Mouse (Mus musculus) thymus, adult 2 months (tissue): ENCODE measurements around the gene Smad5. TPM values are rescaled to one million over a fixed set of nuclear protein-coding genes. Genes with fewer than 3 reads are reported as not detected.

Experiments used
- DNase-seq: peaks from one replicate; pipeline ENCODE4 v3.0.0; 2021
- H3K27ac ChIP-seq: fragments of 200-500 bp; 2 replicates; pipeline ENCODE4 v1.5.1; 2012; ENCODE audit warnings: low read length, control low read depth; ENCODE audit not compliant: control insufficient read depth, insufficient read depth
- H3K27me3 ChIP-seq: fragments of 200-500 bp; 2 replicates; pipeline ENCODE4 v1.6.1; 2012; ENCODE audit warnings: mild to moderate bottlenecking, low read length, moderate library complexity, mixed read lengths; ENCODE audit not compliant: control insufficient read depth, insufficient read depth
- H3K36me3 ChIP-seq: fragments of 200-500 bp; 2 replicates; pipeline ENCODE4 v1.6.1; 2012; ENCODE audit warnings: mild to moderate bottlenecking, low read length, moderate library complexity; ENCODE audit not compliant: control insufficient read depth, insufficient read depth
- H3K4me1 ChIP-seq: fragments of 200-500 bp; replicated peaks from 2 replicates; pipeline ENCODE4 v1.6.1; 2012; ENCODE audit warnings: low read length; ENCODE audit not compliant: control insufficient read depth, insufficient read depth
- H3K4me3 ChIP-seq: fragments of 200-500 bp; 2 replicates; pipeline ENCODE4 v1.5.1; 2012; ENCODE audit warnings: mild to moderate bottlenecking, low read length, control low read depth, moderate library complexity; ENCODE audit not compliant: control insufficient read depth, insufficient read depth
- CTCF ChIP-seq: fragments of 200-500 bp; IDR thresholded peaks from 2 replicates; pipeline ENCODE4 v1.5.1; 2012; ENCODE audit warnings: mild to moderate bottlenecking, control low read depth, low read length, moderate library complexity, borderline replicate concordance; ENCODE audit not compliant: control insufficient read depth, poor library complexity, insufficient read depth; ENCODE audit errors: extremely low read depth
- POLR2A ChIP-seq: fragments of 200-500 bp; IDR thresholded peaks from 2 replicates; pipeline ENCODE4 v1.6.1; 2012; ENCODE audit warnings: mild to moderate bottlenecking, low read length, control low read depth, moderate library complexity; ENCODE audit not compliant: control insufficient read depth, poor library complexity, insufficient read depth; ENCODE audit errors: extremely low read depth
- WGBS: fragments of 180-500 bp; shearing (Covaris S2); methylation state at CpG from one replicate; pipeline ENCODE4 v1.1.7; 2018; 5-methylcytosine and 5-hydroxymethylcytosine counted together
- polyA plus RNA-seq: library from polyadenylated mRNA; depleted of rRNA; stranded (reverse); fragments of >200 nt; gene quantifications from 2 replicates; pipeline ENCODE4 v1.2.3, GENCODE M21; 2012

Gene Smad5
- polyA plus RNA-seq, 1 experiment: 45.6 TPM

DNA sequence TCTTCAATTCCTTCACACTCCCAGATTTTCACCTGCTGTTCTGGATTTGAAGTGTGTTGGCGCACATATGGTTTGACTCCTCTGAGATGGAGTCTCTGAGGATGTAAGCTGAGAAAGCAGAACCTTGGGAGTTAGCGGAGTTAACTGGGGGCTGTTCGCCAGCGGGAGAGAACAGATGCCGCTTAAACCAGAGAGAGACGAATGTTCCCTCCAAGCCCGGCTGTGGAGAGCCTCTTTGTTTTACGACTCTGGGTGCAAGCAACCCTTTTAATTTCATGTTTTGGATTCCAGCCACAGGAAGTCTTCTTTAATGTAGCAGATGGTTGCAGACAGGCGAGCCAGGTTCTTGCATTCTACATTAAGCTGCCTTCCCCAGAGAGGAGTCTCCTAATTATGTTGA is 4.4 kb upstream of the Smad5 start:
- Histone ChIP-seq H3K27me3 (no peaks in the 10 kb centered on the region), H3K36me3 (no peaks in the 10 kb centered on the region), H3K4me3 (no peak overlapping the region), H3K4me1 (peaks cover 7% of the 10 kb centered on the region), H3K27ac (no peak overlapping the region)
- WGBS: 12% methylated on average over 9 of the region's 9 CpGs
- DNase-seq: no peak
- TF ChIP-seq POLR2A: no peak
- TF ChIP-seq CTCF: no peak

DNA sequence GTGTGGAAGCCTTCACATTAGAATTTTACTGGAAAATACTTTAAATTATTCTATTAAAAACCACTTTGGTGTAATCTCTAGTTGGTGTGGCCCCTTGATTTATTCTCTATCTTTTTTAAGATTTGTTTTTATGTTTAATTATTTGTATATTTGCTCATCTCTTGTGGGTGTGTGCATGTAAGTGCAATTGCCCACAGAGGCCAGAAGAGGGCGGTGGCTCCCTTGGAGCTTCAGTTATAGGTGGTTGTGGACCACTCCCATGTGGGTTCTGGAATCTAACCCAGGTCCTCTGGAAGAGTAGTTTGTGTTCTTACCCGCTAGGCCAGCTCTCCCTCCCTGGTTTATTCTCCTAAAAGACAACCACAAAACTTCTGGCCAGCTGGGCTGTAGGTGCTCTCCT is 3.4 kb upstream of the Smad5 start:
- 95% methylated on average over 2 of the region's 2 CpGs for WGBS
- TF ChIP-seq CTCF (no peak), POLR2A (no peak)

DNA sequence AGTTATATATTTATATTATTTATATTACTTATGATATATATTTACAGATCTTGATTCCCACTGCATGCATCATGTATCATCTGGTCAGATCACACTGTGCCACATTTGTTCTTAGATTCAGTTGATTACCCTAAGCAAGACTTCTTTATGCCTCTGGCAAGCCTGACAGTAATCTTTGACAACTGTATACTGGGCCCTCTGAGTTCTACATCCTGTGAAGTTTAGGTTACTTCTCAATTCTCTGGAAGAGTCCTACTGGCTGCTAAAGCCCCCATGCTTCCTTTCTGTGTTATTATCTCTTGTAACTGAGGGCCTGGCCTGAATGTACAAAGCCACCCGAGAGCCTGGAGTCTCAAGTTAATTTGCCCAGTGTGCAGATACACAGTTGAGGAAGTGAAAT is 1.8 kb upstream of the Smad5 start:
- H3K27ac ChIP-seq: no peak overlapping the region
- TF ChIP-seq CTCF (no peak), POLR2A (no peak)
- no peak overlapping the region for H3K4me3 ChIP-seq
- no peaks in the 10 kb centered on the region for H3K27me3 ChIP-seq
- no peaks in the 10 kb centered on the region for H3K36me3 ChIP-seq
- peaks cover 19% of the 10 kb centered on the region for H3K4me1 ChIP-seq
- no peak for DNase-seq
- 91% methylated on average over 1 of the region's 1 CpGs for WGBS

More for the DNA sequence above, 3.4 kb upstream of the Smad5 start:
- no peak overlapping the region for H3K27ac ChIP-seq
- peaks cover 9% of the 10 kb centered on the region for H3K4me1 ChIP-seq
- no peaks in the 10 kb centered on the region for H3K27me3 ChIP-seq
- H3K36me3 ChIP-seq: no peaks in the 10 kb centered on the region
- no peak overlapping the region for H3K4me3 ChIP-seq
- no peak for DNase-seq

DNA sequence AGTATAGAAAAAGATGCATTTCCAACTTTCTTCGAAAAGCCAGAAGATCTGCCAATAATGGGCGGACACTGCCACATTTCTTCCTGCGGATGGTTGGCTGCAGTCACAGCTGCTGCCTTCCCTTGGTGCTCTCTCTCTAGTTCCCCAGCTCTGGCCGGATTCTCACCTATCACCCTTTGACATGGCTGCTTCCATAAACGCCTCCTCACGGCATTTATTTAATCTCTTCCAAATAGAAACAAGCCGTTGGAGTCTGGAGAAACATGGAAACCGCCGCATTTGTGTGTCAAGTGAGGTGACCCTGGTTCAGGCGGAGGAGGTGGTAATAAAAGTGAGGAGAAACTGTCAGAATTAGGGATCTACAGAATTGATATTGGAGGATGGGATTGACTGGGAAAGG is 886 bp upstream of the Smad5 start:
- Histone ChIP-seq H3K4me1 (peaks cover 19% of the 10 kb centered on the region), H3K36me3 (no peaks in the 10 kb centered on the region), H3K27me3 (no peaks in the 10 kb centered on the region), H3K4me3 (no peak overlapping the region), H3K27ac (no peak overlapping the region)
- TF ChIP-seq CTCF (no peak), POLR2A (no peak)
- WGBS: 97% methylated on average over 10 of the region's 10 CpGs
- DNase-seq: no peak

DNA sequence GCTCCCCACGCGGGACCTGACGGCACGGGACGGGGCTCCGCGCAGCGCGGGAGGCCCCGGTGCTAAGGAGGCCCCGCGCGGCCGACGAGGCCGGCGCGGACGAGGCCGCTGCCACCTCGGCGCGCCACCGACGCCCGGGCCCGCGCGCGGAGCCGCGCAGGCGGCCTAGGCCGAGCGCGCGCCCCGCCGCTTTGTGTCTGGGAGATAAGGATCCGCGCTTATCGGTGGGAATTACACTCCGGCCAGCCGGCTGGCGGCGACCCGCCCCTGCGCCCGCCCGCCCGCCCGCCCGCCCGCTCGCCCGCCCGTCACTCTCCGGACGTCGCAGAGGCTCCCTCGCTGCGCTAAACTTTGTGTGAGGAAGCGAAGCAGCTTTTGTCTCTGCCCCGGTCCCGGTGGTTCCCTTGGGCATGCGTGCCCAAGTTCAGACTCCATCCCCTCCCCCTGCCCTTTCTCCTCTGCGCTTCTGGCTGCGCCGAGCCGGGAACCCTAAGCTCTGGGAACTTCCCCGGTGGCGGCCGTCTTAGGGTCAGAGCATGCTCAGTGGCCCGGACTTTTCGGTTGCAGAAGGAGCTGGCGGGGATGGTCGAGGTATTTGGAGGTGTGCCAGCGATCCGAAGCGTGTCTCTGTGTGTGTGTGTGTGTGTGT is 536 bp downstream of the Smad5 start:
- no peak for TF ChIP-seq POLR2A
- TF ChIP-seq CTCF: no peak
- no peaks in the 10 kb centered on the region for H3K36me3 ChIP-seq
- H3K4me3 ChIP-seq: peak overlapping the region; percentile 99
- under 1% methylated on average over 80 of the region's 80 CpGs for WGBS
- H3K4me1 ChIP-seq: peaks cover 17% of the 10 kb centered on the region
- peak overlapping the region; percentile 74 for H3K27ac ChIP-seq
- peak; percentile 60 for DNase-seq
- no peaks in the 10 kb centered on the region for H3K27me3 ChIP-seq

DNA sequence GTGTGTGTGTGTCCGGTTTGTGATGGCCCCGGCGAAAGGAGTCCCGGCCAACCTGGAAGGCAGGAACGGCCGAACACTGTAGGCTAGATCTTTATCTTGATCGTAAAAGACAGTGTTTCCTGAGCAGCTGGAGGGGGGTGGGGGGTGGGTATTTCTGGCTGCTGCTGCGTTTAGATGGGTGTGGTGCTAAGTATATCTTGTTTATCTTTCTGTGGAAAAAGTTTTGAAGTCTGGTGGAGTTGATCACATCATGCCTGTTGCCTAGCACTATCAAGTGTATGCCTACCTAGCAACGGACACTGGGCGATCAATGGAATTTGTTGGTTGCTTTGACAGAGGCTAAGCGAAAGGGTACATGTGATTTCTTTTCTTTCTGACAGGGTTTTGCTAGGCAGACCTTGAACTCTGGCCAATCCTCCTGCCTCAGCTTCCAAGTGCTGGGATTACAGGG is 1.1 kb downstream of the Smad5 start:
- Histone ChIP-seq H3K4me1 (peaks cover 15% of the 10 kb centered on the region), H3K4me3 (peak overlapping the region; percentile 99), H3K27me3 (no peaks in the 10 kb centered on the region), H3K36me3 (no peaks in the 10 kb centered on the region), H3K27ac (peak overlapping the region; percentile 74)
- WGBS: 2% methylated on average over 11 of the region's 11 CpGs
- no peak for TF ChIP-seq POLR2A
- TF ChIP-seq CTCF: no peak
- DNase-seq: peak; percentile 28
